Mouse (Mus musculus) stomach, postnatal 0 days (tissue): ENCODE results near the gene Atp5g1.

Source experiments
- CTCF ChIP-seq: IDR thresholded peaks from 2 replicates; pipeline ENCODE4 v1.5.1; 2016; ENCODE audit warnings: antibody characterized with exemption, low read depth, mild to moderate bottlenecking, moderate library complexity
- EP300 ChIP-seq: optimal IDR thresholded peaks from 2 replicates; pipeline ENCODE3; 2016; ENCODE audit warnings: antibody characterized with exemption

GRCm38 (mm10) chr11:96082682-96083081 is 7.2 kb upstream of the Atp5g1 start:
- TF ChIP-seq EP300 (no peak), CTCF (no peak)
